Mouse (Mus musculus): ENCODE measurements around the gene Rin3. TPM values are rescaled to one million over a fixed set of nuclear protein-coding genes. Genes with fewer than 3 reads are reported as not detected.
A peak's percentile ranks its signal among the peaks of the same experiment; 100 is the strongest.

Gene Rin3
- polyA plus RNA-seq, 1 experiment, result 16.7 TPM

DNA sequence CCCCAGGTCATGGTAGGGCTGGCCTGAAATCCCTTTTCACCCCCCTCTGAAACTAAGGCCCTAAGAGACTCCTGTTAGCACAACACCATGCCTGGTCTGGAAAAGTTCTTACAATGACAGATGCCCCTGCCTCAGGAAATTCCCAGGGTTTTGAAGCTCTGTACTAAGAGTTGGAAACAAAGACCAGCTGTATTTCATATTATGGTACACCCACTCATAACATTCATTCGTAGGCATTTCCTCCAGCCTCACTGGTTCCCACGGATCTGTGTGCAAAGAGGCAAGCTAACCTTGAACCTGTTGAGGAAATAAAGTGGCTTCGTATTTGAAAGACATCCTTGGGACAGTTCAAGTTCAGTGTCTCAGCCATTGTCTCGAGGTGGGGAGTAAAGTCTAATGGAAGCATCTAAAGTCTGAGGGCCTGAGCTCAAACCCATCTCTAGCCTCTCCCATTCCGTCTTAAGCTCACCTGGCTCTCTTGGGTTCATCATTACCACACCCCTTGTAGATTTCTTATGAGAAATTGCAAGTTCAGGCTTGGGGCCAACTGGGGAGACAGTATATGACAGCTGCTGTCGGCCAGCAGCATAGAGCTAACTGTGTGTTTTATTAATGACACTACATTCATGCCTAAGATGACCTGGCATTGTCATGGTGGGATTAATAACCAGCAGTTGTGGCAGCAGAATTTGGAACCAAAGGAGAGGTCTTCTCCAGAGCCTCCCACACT is 41.5 kb downstream of the Rin3 start:
- H3K4me3 ChIP-seq (ENCODE audit: insufficient read depth, poor library complexity, severe bottlenecking), result no peak overlapping the region
- no peak overlapping the region for H3ac ChIP-seq (ENCODE audit: control insufficient read depth, insufficient read length, low read depth)
- peaks cover 8% of the 10 kb centered on the region for H3K79me2 ChIP-seq (ENCODE audit: control insufficient read depth, insufficient read depth)
- TF ChIP-seq MYOD1 (IDR thresholded peaks at IDR 0.05; ENCODE audit: control insufficient read depth, insufficient read length, low read depth) (no peak), CEBPB (IDR thresholded peaks at IDR 0.05; ENCODE audit: low read depth) (no peak), CTCF (IDR thresholded peaks at IDR 0.05; ENCODE audit: control insufficient read depth, insufficient read depth, insufficient read length) (no peak), USF1 (IDR thresholded peaks at IDR 0.05; ENCODE audit: low read depth) (no peak), MYOG (IDR thresholded peaks at IDR 0.05; ENCODE audit: control insufficient read depth, extremely low read depth, insufficient read length) (no peak), MAX (IDR thresholded peaks at IDR 0.05) (no peak), FOSL1 (IDR thresholded peaks at IDR 0.05; ENCODE audit: insufficient read depth, low read length, poor library complexity, severe bottlenecking) (no peak)
- H3K36me3 ChIP-seq (ENCODE audit: control insufficient read depth, insufficient read depth), result peaks cover 17% of the 10 kb centered on the region
- no peaks in the 10 kb centered on the region for H3K27me3 ChIP-seq (ENCODE audit: control insufficient read depth, insufficient read depth, insufficient read length)
- H3K79me3 ChIP-seq (ENCODE audit: low read depth), result no peaks in the 10 kb centered on the region

DNA sequence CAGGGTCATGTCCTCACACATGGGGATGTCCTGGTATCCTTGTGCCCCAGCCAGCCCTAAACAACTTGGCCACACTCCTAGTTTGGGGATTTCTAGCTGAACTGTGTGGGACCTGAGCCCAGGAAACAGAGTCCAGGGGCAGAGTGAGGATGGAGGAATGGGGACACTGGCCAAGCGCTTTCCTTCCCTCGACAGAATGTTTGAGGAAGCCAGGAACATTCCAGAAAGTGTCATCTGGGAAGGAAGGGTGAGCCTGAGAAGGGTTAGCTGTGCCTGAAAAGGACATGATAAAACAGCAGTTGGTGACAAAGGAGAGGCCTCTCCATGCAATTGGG is 42.0 kb downstream of the Rin3 start:
- Histone ChIP-seq H3K27me3 (ENCODE audit: control insufficient read depth, insufficient read depth, insufficient read length) (no peaks in the 10 kb centered on the region), H3ac (ENCODE audit: control insufficient read depth, insufficient read length, low read depth) (no peak overlapping the region), H3K79me3 (ENCODE audit: low read depth) (no peaks in the 10 kb centered on the region), H3K4me3 (ENCODE audit: insufficient read depth, poor library complexity, severe bottlenecking) (no peak overlapping the region), H3K79me2 (ENCODE audit: control insufficient read depth, insufficient read depth) (peaks cover 8% of the 10 kb centered on the region), H3K36me3 (ENCODE audit: control insufficient read depth, insufficient read depth) (peaks cover 17% of the 10 kb centered on the region)
- no peak for TF ChIP-seq MAX (IDR thresholded peaks at IDR 0.05)
- no peak for TF ChIP-seq FOSL1 (IDR thresholded peaks at IDR 0.05; ENCODE audit: insufficient read depth, low read length, poor library complexity, severe bottlenecking)
- TF ChIP-seq USF1 (IDR thresholded peaks at IDR 0.05; ENCODE audit: low read depth), result no peak

DNA sequence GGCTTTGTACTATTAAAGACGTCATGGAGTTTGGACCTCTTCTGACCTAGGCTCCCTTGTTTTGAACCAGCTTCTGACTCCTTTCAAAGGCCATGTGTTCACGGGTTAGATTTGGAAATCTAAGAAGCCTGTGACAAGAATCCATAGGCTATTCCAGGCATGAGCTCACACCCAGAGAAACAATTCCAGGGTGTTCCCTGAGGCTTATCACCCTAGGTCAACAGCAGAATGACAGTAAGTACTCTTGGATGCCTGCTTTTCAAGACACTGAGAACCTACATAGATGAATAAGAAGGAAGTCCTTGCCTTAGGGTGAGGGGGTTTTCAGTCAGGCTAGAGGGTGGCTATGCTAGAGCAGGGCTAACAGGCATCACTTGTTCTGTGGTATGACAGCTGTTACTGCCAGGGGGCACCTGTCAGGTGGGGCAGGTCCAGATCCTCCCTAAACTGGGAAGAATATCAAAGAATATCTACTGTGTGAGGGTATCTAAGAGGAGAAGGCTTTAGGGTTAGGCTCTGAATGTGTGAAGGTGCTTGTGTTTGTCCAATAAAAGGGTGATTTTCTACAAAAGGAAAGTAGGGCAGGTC is 44.0 kb downstream of the Rin3 start:
- no peaks in the 10 kb centered on the region for H3K27me3 ChIP-seq (ENCODE audit: control insufficient read depth, insufficient read depth, insufficient read length)
- no peaks in the 10 kb centered on the region for H3K79me3 ChIP-seq (ENCODE audit: low read depth)
- no peak overlapping the region for H3K4me3 ChIP-seq (ENCODE audit: insufficient read depth, poor library complexity, severe bottlenecking)
- no peak overlapping the region for H3ac ChIP-seq (ENCODE audit: control insufficient read depth, insufficient read length, low read depth)
- peaks cover under 1% of the 10 kb centered on the region for H3K79me2 ChIP-seq (ENCODE audit: control insufficient read depth, insufficient read depth)
- peaks cover 17% of the 10 kb centered on the region for H3K36me3 ChIP-seq (ENCODE audit: control insufficient read depth, insufficient read depth)
- TF ChIP-seq USF1 (IDR thresholded peaks at IDR 0.05; ENCODE audit: low read depth) (no peak), CTCF (IDR thresholded peaks at IDR 0.05; ENCODE audit: control insufficient read depth, insufficient read depth, insufficient read length) (no peak), MYOD1 (IDR thresholded peaks at IDR 0.05; ENCODE audit: control insufficient read depth, insufficient read length, low read depth) (no peak), MAX (IDR thresholded peaks at IDR 0.05) (no peak), MYOG (IDR thresholded peaks at IDR 0.05; ENCODE audit: control insufficient read depth, extremely low read depth, insufficient read length) (no peak), CEBPB (IDR thresholded peaks at IDR 0.05; ENCODE audit: low read depth) (no peak), FOSL1 (IDR thresholded peaks at IDR 0.05; ENCODE audit: insufficient read depth, low read length, poor library complexity, severe bottlenecking) (no peak)

DNA sequence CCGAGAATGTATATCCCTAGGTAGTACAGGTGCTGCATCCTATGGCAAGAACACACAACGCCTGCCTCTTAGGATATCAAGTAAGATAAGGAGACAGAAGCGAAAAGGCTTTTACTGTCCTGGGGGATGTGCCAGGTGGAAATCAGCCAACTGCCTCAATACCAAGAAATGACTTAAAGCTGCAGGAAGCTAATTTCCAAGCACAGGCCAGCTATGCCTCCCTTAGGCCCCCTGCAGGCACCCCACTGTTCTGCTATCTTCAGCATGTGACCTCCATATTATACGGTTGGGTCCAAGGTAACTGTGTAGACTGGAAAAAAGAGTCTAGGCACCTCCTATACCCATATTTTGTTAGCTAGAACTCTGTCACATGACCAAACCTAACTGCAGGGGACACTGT is 44.7 kb downstream of the Rin3 start:
- peak; percentile 17 for TF ChIP-seq USF1 (IDR thresholded peaks at IDR 0.05; ENCODE audit: low read depth)
- TF ChIP-seq MYOD1 (IDR thresholded peaks at IDR 0.05; ENCODE audit: control insufficient read depth, insufficient read length, low read depth), result no peak
- Histone ChIP-seq H3K4me3 (ENCODE audit: insufficient read depth, poor library complexity, severe bottlenecking) (no peak overlapping the region), H3K79me2 (ENCODE audit: control insufficient read depth, insufficient read depth) (no peaks in the 10 kb centered on the region), H3K79me3 (ENCODE audit: low read depth) (no peaks in the 10 kb centered on the region), H3ac (ENCODE audit: control insufficient read depth, insufficient read length, low read depth) (no peak overlapping the region), H3K36me3 (ENCODE audit: control insufficient read depth, insufficient read depth) (peaks cover 14% of the 10 kb centered on the region), H3K27me3 (ENCODE audit: control insufficient read depth, insufficient read depth, insufficient read length) (no peaks in the 10 kb centered on the region)

GRCm38 (mm10) chr12:102328090-102328489 is 45.2 kb downstream of the Rin3 start:
- no peaks in the 10 kb centered on the region for H3K79me2 ChIP-seq (ENCODE audit: control insufficient read depth, insufficient read depth)
- no peaks in the 10 kb centered on the region for H3K79me3 ChIP-seq (ENCODE audit: low read depth)
- no peak overlapping the region for H3ac ChIP-seq (ENCODE audit: control insufficient read depth, insufficient read length, low read depth)
- no peak overlapping the region for H3K4me3 ChIP-seq (ENCODE audit: insufficient read depth, poor library complexity, severe bottlenecking)
- no peak for TF ChIP-seq MYOG (IDR thresholded peaks at IDR 0.05; ENCODE audit: control insufficient read depth, extremely low read depth, insufficient read length)
- TF ChIP-seq FOSL1 (IDR thresholded peaks at IDR 0.05; ENCODE audit: insufficient read depth, low read length, poor library complexity, severe bottlenecking), result peak; percentile 10
- TF ChIP-seq USF1 (IDR thresholded peaks at IDR 0.05; ENCODE audit: low read depth), result peak; percentile 52
- peaks cover 14% of the 10 kb centered on the region for H3K36me3 ChIP-seq (ENCODE audit: control insufficient read depth, insufficient read depth)
- no peaks in the 10 kb centered on the region for H3K27me3 ChIP-seq (ENCODE audit: control insufficient read depth, insufficient read depth, insufficient read length)

GRCm38 (mm10) chr12:102330188-102330587 is 47.3 kb downstream of the Rin3 start:
- no peak overlapping the region for H3K4me3 ChIP-seq (ENCODE audit: insufficient read depth, poor library complexity, severe bottlenecking)
- no peak for TF ChIP-seq FOSL1 (IDR thresholded peaks at IDR 0.05; ENCODE audit: insufficient read depth, low read length, poor library complexity, severe bottlenecking)
- H3K79me3 ChIP-seq (ENCODE audit: low read depth), result no peaks in the 10 kb centered on the region
- H3K27me3 ChIP-seq (ENCODE audit: control insufficient read depth, insufficient read depth, insufficient read length), result no peaks in the 10 kb centered on the region
- peaks cover 14% of the 10 kb centered on the region for H3K36me3 ChIP-seq (ENCODE audit: control insufficient read depth, insufficient read depth)
- no peak overlapping the region for H3ac ChIP-seq (ENCODE audit: control insufficient read depth, insufficient read length, low read depth)
- H3K79me2 ChIP-seq (ENCODE audit: control insufficient read depth, insufficient read depth), result no peaks in the 10 kb centered on the region
